Mouse (Mus musculus): ENCODE measurements around the gene Capn15.

- no peak for TF ChIP-seq CTCF (IDR thresholded peaks at IDR 0.05; ENCODE audit: low read depth)
- no peak for TF ChIP-seq EP300 (IDR thresholded peaks at IDR 0.05; ENCODE audit: low read depth)
These were observed 35.3 kb upstream of the Capn15 start for GRCm38 (mm10) chr17:26020848-26021347.

All from liver, postnatal 0 days (tissue).